Mouse (Mus musculus) liver, postnatal 0 days (tissue): Measurements from ENCODE around the gene Crtc2.

Experiments
- CTCF ChIP-seq: sonication (generic); IDR thresholded peaks from 2 replicates; pipeline ENCODE4 v1.5.1; 2016; ENCODE audit warnings: antibody characterized with exemption, low read depth
- EP300 ChIP-seq: IDR thresholded peaks from 2 replicates; pipeline ENCODE4 v1.6.1; 2016; ENCODE audit warnings: antibody characterized with exemption, low read depth, mild to moderate bottlenecking

DNA sequence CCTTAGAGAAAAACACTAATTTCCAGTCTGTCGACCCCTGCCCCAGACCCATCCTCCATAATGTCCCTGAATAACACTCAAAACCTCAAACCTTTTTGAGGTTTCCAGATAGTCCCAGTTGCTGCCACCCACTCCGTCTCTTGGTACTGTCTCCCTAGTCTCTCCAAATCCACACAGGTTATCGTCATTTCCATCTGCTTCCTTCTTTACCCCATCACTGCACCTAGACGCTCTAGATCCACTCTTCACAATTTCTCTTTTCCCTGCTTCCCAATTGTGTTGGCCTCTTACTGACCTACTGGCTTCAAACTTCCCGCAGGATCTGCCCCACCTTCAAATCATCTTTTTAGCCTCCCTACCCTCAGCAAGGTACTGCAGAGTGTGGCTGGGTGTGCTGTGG is 32.8 kb upstream of the Crtc2 start:
- no peak for TF ChIP-seq CTCF
- no peak for TF ChIP-seq EP300
